Mouse (Mus musculus) heart, adult 2 months (tissue): ENCODE data around the gene Grin2c. TPM values are rescaled to one million over a fixed set of nuclear protein-coding genes. Genes with fewer than 3 reads are reported as not detected.

Experiments used
- DNase-seq, 2 experiments: peaks; one replicate each; pipeline ENCODE4 v3.0.0; 2021
- H3K27ac ChIP-seq: fragments of 200-600 bp; 2 replicates; pipeline ENCODE4 v1.8.1; 2022
- H3K27me3 ChIP-seq: fragments of 200-500 bp; 2 replicates; pipeline ENCODE4 v1.6.1; 2012; ENCODE audit warnings: mild to moderate bottlenecking, low read length, inconsistent platforms, mixed read lengths; ENCODE audit not compliant: control insufficient read depth, insufficient read depth
- H3K36me3 ChIP-seq: fragments of 200-500 bp; 2 replicates; pipeline ENCODE4 v1.6.1; 2012; ENCODE audit warnings: low read length, inconsistent platforms; ENCODE audit not compliant: control insufficient read depth, insufficient read depth
- H3K4me1 ChIP-seq: fragments of 200-500 bp; 2 replicates; pipeline ENCODE4 v1.6.1; 2011; ENCODE audit warnings: low read length; ENCODE audit not compliant: control insufficient read depth, insufficient read depth
- H3K4me3 ChIP-seq: fragments of 200-600 bp; 2 replicates; pipeline ENCODE4 v1.8.1; 2022
- H3K79me2 ChIP-seq: fragments of 200-500 bp; replicated peaks from 2 replicates; pipeline ENCODE4 v1.6.1; 2012; ENCODE audit warnings: mild to moderate bottlenecking, inconsistent platforms, low read length, moderate library complexity, mixed read lengths; ENCODE audit not compliant: control insufficient read depth, insufficient read depth
- H3K9ac ChIP-seq: fragments of 200-500 bp; 2 replicates; pipeline ENCODE4 v1.6.1; 2012; ENCODE audit warnings: low read depth, mild to moderate bottlenecking, control low read depth, inconsistent platforms, low read length, mixed read lengths
- CTCF ChIP-seq: fragments of 200-600 bp; IDR thresholded peaks from 2 replicates; pipeline ENCODE4 v1.8.1; 2022; ENCODE audit warnings: antibody characterized with exemption, mild to moderate bottlenecking, moderate library complexity
- EP300 ChIP-seq: fragments of 200-500 bp; IDR thresholded peaks from 2 replicates; pipeline ENCODE4 v1.6.1; 2011; ENCODE audit warnings: low read depth, low read length, control low read depth; ENCODE audit not compliant: insufficient read depth
- POLR2A ChIP-seq: fragments of 200-500 bp; IDR thresholded peaks from 2 replicates; pipeline ENCODE4 v1.6.1; 2011; ENCODE audit warnings: mild to moderate bottlenecking, low read depth, low read length, control low read depth; ENCODE audit not compliant: insufficient read depth
- WGBS: fragments of 180-500 bp; shearing (Covaris S2); methylation state at CpG from one replicate; pipeline ENCODE4 v1.1.7; 2018; 5-methylcytosine and 5-hydroxymethylcytosine counted together
- intact Hi-C: fragments of 180-260 bp; cut with DNase I; formaldehyde crosslinking; loops from one replicate; pipeline ENCODE4 v1.15.1; 2025
- microRNA-seq, 2 experiments: library from miRNA; unstranded; fragments of <30 nt; microRNA quantifications; one replicate each; pipeline ENCODE4 v1.2.0; 2021
- polyA plus RNA-seq: library from polyadenylated mRNA; depleted of rRNA; stranded (reverse); fragments of >200 nt; gene quantifications from 2 replicates; pipeline ENCODE4 v1.2.3, GENCODE M21; 2012; rRNA removed
- total RNA-seq, 2 experiments: library from RNA; stranded (reverse); gene quantifications; 2 replicates each; pipeline ENCODE4 v1.2.3; 2021

Gene Grin2c
- total and polyA plus RNA-seq, 3 experiments, result 0.25 to 2.0 (median 0.26) TPM

GRCm38 (mm10) chr11:115208776-115209732, 58.0 kb downstream of the Grin2c start:
- Histone ChIP-seq H3K27me3 (no peaks in the 10 kb centered on the region), H3K9ac (no peak overlapping the region), H3K4me3 (no peak overlapping the region), H3K36me3 (no peaks in the 10 kb centered on the region), H3K4me1 (peaks cover 1% of the 10 kb centered on the region; the same call in 1 of the 2 replicates), H3K27ac (no peak overlapping the region), H3K79me2 (no peaks in the 10 kb centered on the region)
- intact Hi-C loops, result no loop called here
- TF ChIP-seq POLR2A (no peak), EP300 (no peak), CTCF (no peak)
- 90% methylated on average over 25 of the region's 25 CpGs for WGBS
- DNase-seq, result no peak

GRCm38 (mm10) chr11:115208126-115208525, 58.9 kb downstream of the Grin2c start:
- WGBS, result 92% methylated on average over 12 of the region's 12 CpGs
- peaks cover 1% of the 10 kb centered on the region; the same call in 1 of the 2 replicates for H3K4me1 ChIP-seq
- no peaks in the 10 kb centered on the region for H3K79me2 ChIP-seq
- TF ChIP-seq POLR2A (no peak), CTCF (no peak), EP300 (no peak)
- DNase-seq, result no peak
- H3K27me3 ChIP-seq, result no peaks in the 10 kb centered on the region
- no peak overlapping the region for H3K9ac ChIP-seq
- no peak overlapping the region for H3K27ac ChIP-seq
- intact Hi-C loops, result no loop called here
- H3K36me3 ChIP-seq, result no peaks in the 10 kb centered on the region
- no peak overlapping the region for H3K4me3 ChIP-seq

DNA sequence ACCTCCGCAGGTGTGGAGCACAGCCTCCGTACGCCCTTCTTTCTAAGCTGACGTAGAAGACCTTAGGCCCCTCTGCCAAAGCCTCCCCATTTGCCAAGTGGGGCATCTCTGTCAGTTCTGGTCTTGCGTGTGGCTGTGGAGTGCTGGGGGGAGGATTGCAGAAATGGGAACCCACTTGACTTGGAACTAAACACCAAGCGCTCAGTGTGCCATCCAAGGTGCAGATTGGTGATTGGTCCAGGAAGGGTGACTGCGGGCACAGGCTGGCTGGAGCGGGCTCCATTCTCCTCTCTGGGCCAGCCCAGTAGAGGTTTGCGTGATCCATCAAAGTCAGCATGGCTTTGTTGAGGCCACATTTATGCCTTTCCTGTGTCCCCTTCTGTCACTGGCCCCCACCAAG, 64.3 kb downstream of the Grin2c start:
- intact Hi-C loops, result loop anchor here (1.0 to 5.0 kb wide), 3 partner anchors 35 to 152 kb away; no protein-coding TSS in a partner anchor
- Histone ChIP-seq H3K27me3 (no peaks in the 10 kb centered on the region), H3K9ac (no peak overlapping the region), H3K4me1 (no peaks in the 10 kb centered on the region), H3K36me3 (no peaks in the 10 kb centered on the region), H3K27ac (no peak overlapping the region), H3K4me3 (no peak overlapping the region), H3K79me2 (no peaks in the 10 kb centered on the region)
- 94% methylated on average over 9 of the region's 9 CpGs for WGBS
- TF ChIP-seq CTCF, result no peak
- TF ChIP-seq EP300, result no peak
- TF ChIP-seq POLR2A, result no peak
- no peak for DNase-seq

- 15% methylated on average over 12 of the region's 12 CpGs for WGBS
- Histone ChIP-seq H3K9ac (no peak overlapping the region), H3K4me3 (no peak overlapping the region), H3K27me3 (no peaks in the 10 kb centered on the region), H3K27ac (no peak overlapping the region), H3K4me1 (no peaks in the 10 kb centered on the region), H3K36me3 (no peaks in the 10 kb centered on the region), H3K79me2 (no peaks in the 10 kb centered on the region)
- 0 out of 2 replicates have a peak, but pooled peaks have one; percentile 69 for TF ChIP-seq EP300
- TF ChIP-seq POLR2A, result no peak
- intact Hi-C loops, result loop anchor here (1.0 to 5.0 kb wide), 3 partner anchors 35 to 152 kb away; no protein-coding TSS in a partner anchor
- DNase-seq, result peak; percentile 76 to 83
Measured at GRCm38 (mm10) chr11:115202316-115202715, 64.7 kb downstream of the Grin2c start.

GRCm38 (mm10) chr11:115200520-115200919, 66.5 kb downstream of the Grin2c start:
- no peaks in the 10 kb centered on the region for H3K79me2 ChIP-seq
- H3K9ac ChIP-seq, result no peak overlapping the region
- WGBS, result 93% methylated on average over 4 of the region's 4 CpGs
- DNase-seq, result no peak
- no peak overlapping the region for H3K4me3 ChIP-seq
- H3K27me3 ChIP-seq, result no peaks in the 10 kb centered on the region
- no peak overlapping the region for H3K27ac ChIP-seq
- no peak for TF ChIP-seq CTCF
- no peak for TF ChIP-seq POLR2A
- TF ChIP-seq EP300, result no peak
- intact Hi-C loops, result loop anchor here (5.0 kb wide), 1 partner anchor 37 kb away; no protein-coding TSS in a partner anchor
- no peaks in the 10 kb centered on the region for H3K36me3 ChIP-seq
- no peaks in the 10 kb centered on the region for H3K4me1 ChIP-seq

Small RNA genes lying within 50 kb of the gene (microRNA-seq; reads per million reads assigned to microRNA genes)
- gene Gm25837, result 0 reads per million in 2 experiments

Other genes starting within 250 kb of the Grin2c start
- 1 to 10 TPM in 1 of 2 experiments, under 1 TPM in 1; 0.52 to 1.1 TPM for gene Cd300ld4, start 240.2 kb downstream of the Grin2c start, total RNA-seq
- gene Cd300ld4, start 240.2 kb downstream of the Grin2c start, polyA plus RNA-seq, result 0.47 and 3.9 TPM in 2 replicates
- 1 to 10 TPM; 2.7 to 9.1 TPM for gene Cd300ld5, start 229.5 kb downstream of the Grin2c start, total RNA-seq
- gene Cd300ld5, start 229.5 kb downstream of the Grin2c start, polyA plus RNA-seq, result 3.0 TPM in 1 of 2 replicates, not detected in the other
- 1 to 10 TPM; 5.8 to 8.6 TPM for gene Cd300ld3, start 218.8 kb downstream of the Grin2c start, total RNA-seq
- 11.4 and 22.1 TPM in 2 replicates for gene Cd300ld3, start 218.8 kb downstream of the Grin2c start, polyA plus RNA-seq
- under 1 TPM; 0.45 to 0.50 TPM for gene Cd300e, start 205.1 kb downstream of the Grin2c start, total RNA-seq
- 0.18 and 0.47 TPM in 2 replicates for gene Cd300e, start 205.1 kb downstream of the Grin2c start, polyA plus RNA-seq
- under 1 TPM; 0.31 to 0.32 TPM for gene Rab37, start 175.8 kb downstream of the Grin2c start, total RNA-seq
- 1.1 and 1.3 TPM in 2 replicates for gene Rab37, start 175.8 kb downstream of the Grin2c start, polyA plus RNA-seq
- gene Cd300lf, start 133.3 kb downstream of the Grin2c start, total RNA-seq, result under 1 TPM; 0.11 to 0.60 TPM
- gene Cd300lf, start 133.3 kb downstream of the Grin2c start, polyA plus RNA-seq, result 0.38 and 1.00 TPM in 2 replicates
- 10 to 100 TPM in 1 of 2 experiments, 1 to 10 TPM in 1; 8.1 to 10.1 TPM for gene Slc9a3r1, start 103.9 kb downstream of the Grin2c start, total RNA-seq
- 8.9 and 9.7 TPM in 2 replicates for gene Slc9a3r1, start 103.9 kb downstream of the Grin2c start, polyA plus RNA-seq
- 10 to 100 TPM in 1 of 2 experiments, 1 to 10 TPM in 1; 8.8 to 11.6 TPM for gene Tmem104, start 79.8 kb downstream of the Grin2c start, total RNA-seq
- gene Tmem104, start 79.8 kb downstream of the Grin2c start, polyA plus RNA-seq, result 8.6 and 9.9 TPM in 2 replicates
- gene Nat9, start 79.4 kb downstream of the Grin2c start, total RNA-seq, result 10 to 100 TPM; 18.5 to 23.6 TPM
- gene Nat9, start 79.4 kb downstream of the Grin2c start, polyA plus RNA-seq, result 20.2 and 31.5 TPM in 2 replicates
- gene Fdxr, start 9.8 kb upstream of the Grin2c start, total RNA-seq, result 1 to 10 TPM; 7.1 to 8.8 TPM
- gene Fdxr, start 9.8 kb upstream of the Grin2c start, polyA plus RNA-seq, result 8.4 and 8.7 TPM in 2 replicates
- 1 to 10 TPM; 1.6 to 1.8 TPM for gene Fads6, start 30.4 kb upstream of the Grin2c start, total RNA-seq
- 1.9 and 2.0 TPM in 2 replicates for gene Fads6, start 30.4 kb upstream of the Grin2c start, polyA plus RNA-seq
- not detected for gene Otop2, start 39.9 kb upstream of the Grin2c start, total RNA-seq
- gene Otop2, start 39.9 kb upstream of the Grin2c start, polyA plus RNA-seq, result not detected in 2 replicates
- under 1 TPM in 1 of 2 experiments, not detected in 1; 0.07 TPM for gene Ush1g, start 54.8 kb upstream of the Grin2c start, total RNA-seq
- 0.10 and 0.18 TPM in 2 replicates for gene Ush1g, start 54.8 kb upstream of the Grin2c start, polyA plus RNA-seq
- gene Otop3, start 67.5 kb upstream of the Grin2c start, total RNA-seq, result not detected
- not detected in 2 replicates for gene Otop3, start 67.5 kb upstream of the Grin2c start, polyA plus RNA-seq
- 1 to 10 TPM; 3.0 to 5.1 TPM for gene Hid1, start 100.5 kb upstream of the Grin2c start, total RNA-seq
- gene Hid1, start 100.5 kb upstream of the Grin2c start, polyA plus RNA-seq, result 6.1 and 7.3 TPM in 2 replicates
- gene Cdr2l, start 114.7 kb upstream of the Grin2c start, total RNA-seq, result 1 to 10 TPM; 4.5 TPM
- gene Cdr2l, start 114.7 kb upstream of the Grin2c start, polyA plus RNA-seq, result 6.2 and 6.7 TPM in 2 replicates
- gene Mrpl58, start 136.5 kb upstream of the Grin2c start, total RNA-seq, result 100 to 1,000 TPM; 144 to 159 TPM
- 82.7 and 104 TPM in 2 replicates for gene Mrpl58, start 136.5 kb upstream of the Grin2c start, polyA plus RNA-seq
- gene Atp5h, start 152.7 kb upstream of the Grin2c start, total RNA-seq, result 1,000 to 10,000 TPM; 1,964 to 2,328 TPM
- 830 and 1,376 TPM in 2 replicates for gene Atp5h, start 152.7 kb upstream of the Grin2c start, polyA plus RNA-seq
- gene Kctd2, start 152.9 kb upstream of the Grin2c start, total RNA-seq, result 10 to 100 TPM; 26.6 to 30.0 TPM
- 22.9 and 31.9 TPM in 2 replicates for gene Kctd2, start 152.9 kb upstream of the Grin2c start, polyA plus RNA-seq
- under 1 TPM in 1 of 2 experiments, not detected in 1; 0.13 TPM for gene Trim80, start 173.3 kb upstream of the Grin2c start, total RNA-seq
- 0.33 TPM in 1 of 2 replicates, not detected in the other for gene Trim80, start 173.3 kb upstream of the Grin2c start, polyA plus RNA-seq
- gene Slc16a5, start 195.2 kb upstream of the Grin2c start, total RNA-seq, result not detected
- gene Slc16a5, start 195.2 kb upstream of the Grin2c start, polyA plus RNA-seq, result 0.06 and 0.18 TPM in 2 replicates
- gene Armc7, start 208.4 kb upstream of the Grin2c start, total RNA-seq, result 1 to 10 TPM; 1.9 to 2.7 TPM
- 2.3 and 3.3 TPM in 2 replicates for gene Armc7, start 208.4 kb upstream of the Grin2c start, polyA plus RNA-seq
- gene Nt5c, start 224.6 kb upstream of the Grin2c start, total RNA-seq, result 10 to 100 TPM; 10.9 to 12.9 TPM
- gene Nt5c, start 224.6 kb upstream of the Grin2c start, polyA plus RNA-seq, result 11.7 and 12.4 TPM in 2 replicates
- 100 to 1,000 TPM; 110 TPM for gene Jpt1, start 247.1 kb upstream of the Grin2c start, total RNA-seq
- gene Jpt1, start 247.1 kb upstream of the Grin2c start, polyA plus RNA-seq, result 116 and 124 TPM in 2 replicates